Mouse (Mus musculus): ENCODE results near the gene Glipr1l3. TPM values are rescaled to one million over a fixed set of nuclear protein-coding genes. Genes with fewer than 3 reads are reported as not detected.

Gene Glipr1l3
- total and polyA plus RNA-seq, 3 experiments, result not detected

DNA sequence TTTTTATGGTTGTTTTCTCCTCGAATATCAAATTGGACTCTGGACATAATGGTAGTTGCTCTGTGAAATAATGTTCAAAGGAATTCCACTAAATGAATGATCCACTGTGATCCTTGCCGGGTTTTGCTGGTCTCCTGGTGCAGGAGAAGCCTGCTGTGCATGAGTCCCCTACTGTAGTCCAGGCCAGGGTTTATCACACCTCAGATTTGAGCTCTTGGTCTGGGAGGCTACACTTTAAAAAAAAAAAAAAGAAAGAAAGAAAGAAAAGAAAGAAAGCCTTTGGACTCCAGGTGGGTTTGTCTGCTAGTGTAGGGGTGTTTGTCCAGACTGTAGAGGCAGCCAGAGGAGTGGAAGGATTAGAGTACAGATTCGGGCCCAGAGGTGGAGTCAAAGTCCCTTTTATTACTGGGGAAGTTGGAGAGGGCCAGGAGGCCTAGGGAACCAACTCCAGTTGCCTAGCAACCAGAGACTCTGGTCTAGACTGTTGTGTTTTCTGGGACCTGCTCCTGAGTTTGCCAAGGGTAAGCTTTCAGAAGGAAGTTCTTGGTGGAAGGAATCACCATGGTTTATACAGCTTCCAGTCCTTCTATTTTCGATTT is 3.1 kb upstream of the Glipr1l3 start, which contains the start of gene Caps2:
Caps2 (plus strand) TSS at position 454 of the 599 bp plus-strand sequence.
- peak; percentile 41 for DNase-seq (ENCODE audit: extremely low read depth)
- no peaks in the 10 kb centered on the region for H3K9me3 ChIP-seq (replicated peaks; ENCODE audit: low read length)
- H3K4me1 ChIP-seq (ENCODE audit: control insufficient read depth in 1 of 2, insufficient read depth in 2 of 2), result peaks cover 0 to 3% of the 10 kb centered on the region in 2 experiments; a peak in 2 of 4 replicates
- H3K4me3 ChIP-seq (replicated peaks in 1 of 3; ENCODE audit: low read depth in 2 of 3, low read length in 2 of 3, poor library complexity in 1 of 3), result no peak within 1 kb of the TSS
- no peak within 1 kb of the TSS for H3K9ac ChIP-seq (ENCODE audit: insufficient read depth, low read depth)
- H3K79me2 ChIP-seq (replicated peaks; ENCODE audit: control insufficient read depth, extremely low read depth, insufficient read depth, poor library complexity, severe bottlenecking), result no peaks in the 10 kb centered on the region
- in situ Hi-C loops (cut with MboI; ENCODE audit: low pct_ligation_motif_present, low pct_unique_long_range_greater_than_20kb, low sequenced_read_pairs) (no loop called here), dilution Hi-C loops (cut with MboI; ENCODE audit: extremely low pct_ligation_motif_present, extremely low pct_unique_long_range_greater_than_20kb, low sequenced_read_pairs) (no loop called here)
- TF ChIP-seq ZNF384 (IDR thresholded peaks at IDR 0.05; ENCODE audit: low read depth, low read length), result peak; percentile 83
- no peak for TF ChIP-seq RCOR1 (conservative IDR thresholded peaks at IDR 0.05; ENCODE audit: low read depth, low read length)
- no peak within 1 kb of the TSS for H3K27ac ChIP-seq (ENCODE audit: insufficient read depth, low read depth)
- no peaks in the 10 kb centered on the region for H3K36me3 ChIP-seq (replicated peaks in 1 of 2; ENCODE audit: control insufficient read depth in 1 of 2, insufficient read depth in 1 of 2, low read length in 1 of 2)
- no peaks in the 10 kb centered on the region for H3K27me3 ChIP-seq (replicated peaks)
- peak within 1 kb of the TSS; percentile 24; the same call in 1 of the 2 replicates for H3K4me2 ChIP-seq (ENCODE audit: insufficient read depth, low read depth, poor library complexity, severe bottlenecking)

DNA sequence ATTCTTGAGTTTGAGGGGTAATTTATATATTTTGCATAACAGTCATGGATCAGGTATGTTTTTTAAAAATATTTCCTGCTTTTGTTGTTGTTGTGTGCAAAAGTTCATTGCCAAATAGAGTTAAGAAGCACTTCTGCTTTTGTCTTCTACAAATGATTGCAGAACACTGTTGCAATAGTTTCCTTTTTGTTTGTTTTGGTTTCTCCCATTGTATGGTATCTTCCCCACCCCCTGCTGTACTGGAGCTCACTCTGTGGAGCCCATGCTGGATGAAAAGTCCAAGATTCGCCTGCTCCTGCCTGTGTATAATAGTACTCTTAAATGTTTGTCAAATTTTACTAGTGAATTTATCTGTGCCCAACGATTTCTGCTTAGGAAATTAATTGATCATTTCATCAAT is 20.3 kb downstream of the Glipr1l3 start:
- no peaks in the 10 kb centered on the region for H3K36me3 ChIP-seq (replicated peaks in 1 of 2; ENCODE audit: control insufficient read depth in 1 of 2, insufficient read depth in 1 of 2, low read length in 1 of 2)

GRCm38 (mm10) chr10:112138871-112139430 is 21.2 kb downstream of the Glipr1l3 start:
- Histone ChIP-seq H3K27me3 (replicated peaks) (no peaks in the 10 kb centered on the region), H3K4me3 (replicated peaks in 1 of 3; ENCODE audit: low read depth in 2 of 3, low read length in 2 of 3, poor library complexity in 1 of 3) (no peak overlapping the region), H3K9ac (ENCODE audit: insufficient read depth, low read depth) (no peak overlapping the region), H3K27ac (ENCODE audit: insufficient read depth, low read depth) (no peak overlapping the region), H3K4me2 (ENCODE audit: insufficient read depth, low read depth, poor library complexity, severe bottlenecking) (peak overlapping the region; percentile 47), H3K36me3 (replicated peaks in 1 of 2; ENCODE audit: control insufficient read depth in 1 of 2, insufficient read depth in 1 of 2, low read length in 1 of 2) (no peaks in the 10 kb centered on the region), H3K4me1 (ENCODE audit: control insufficient read depth in 1 of 2, insufficient read depth in 2 of 2) (0 out of 4 replicates have a peak, but pooled peaks cover 0 to 2% of the 10 kb centered on the region in 2 experiments), H3K79me2 (replicated peaks; ENCODE audit: control insufficient read depth, extremely low read depth, insufficient read depth, poor library complexity, severe bottlenecking) (no peaks in the 10 kb centered on the region), H3K9me3 (replicated peaks; ENCODE audit: low read length) (no peaks in the 10 kb centered on the region)
- in situ Hi-C loops (cut with MboI; ENCODE audit: low pct_ligation_motif_present, low pct_unique_long_range_greater_than_20kb, low sequenced_read_pairs), result no loop called here
- dilution Hi-C loops (cut with MboI; ENCODE audit: extremely low pct_ligation_motif_present, extremely low pct_unique_long_range_greater_than_20kb, low sequenced_read_pairs), result no loop called here
- TF ChIP-seq KAT2A (IDR thresholded peaks at IDR 0.05; ENCODE audit: insufficient replicate concordance, low read length) (no peak), CHD2 (IDR thresholded peaks at IDR 0.05; ENCODE audit: low read length) (no peak), CHD1 (IDR thresholded peaks at IDR 0.05; ENCODE audit: low read depth, low read length) (no peak), MYC (IDR thresholded peaks at IDR 0.05; ENCODE audit: low read depth, low read length) (no peak), POLR2AphosphoS2 (IDR thresholded peaks at IDR 0.05; ENCODE audit: low read depth, low read length) (no peak), ZNF384 (IDR thresholded peaks at IDR 0.05; ENCODE audit: low read depth, low read length) (no peak)
- no peak for DNase-seq (ENCODE audit: extremely low read depth)

More for the DNA sequence above, 20.3 kb downstream of the Glipr1l3 start:
- no peak for DNase-seq (ENCODE audit: extremely low read depth)
- Histone ChIP-seq H3K79me2 (replicated peaks; ENCODE audit: control insufficient read depth, extremely low read depth, insufficient read depth, poor library complexity, severe bottlenecking) (no peaks in the 10 kb centered on the region), H3K4me2 (ENCODE audit: insufficient read depth, low read depth, poor library complexity, severe bottlenecking) (no peak overlapping the region), H3K4me1 (ENCODE audit: control insufficient read depth in 1 of 2, insufficient read depth in 2 of 2) (0 out of 4 replicates have a peak, but pooled peaks cover 0 to 2% of the 10 kb centered on the region in 2 experiments), H3K27ac (ENCODE audit: insufficient read depth, low read depth) (no peak overlapping the region), H3K9me3 (replicated peaks; ENCODE audit: low read length) (no peaks in the 10 kb centered on the region), H3K4me3 (replicated peaks in 1 of 3; ENCODE audit: low read depth in 2 of 3, low read length in 2 of 3, poor library complexity in 1 of 3) (no peak overlapping the region), H3K27me3 (replicated peaks) (no peaks in the 10 kb centered on the region), H3K9ac (ENCODE audit: insufficient read depth, low read depth) (no peak overlapping the region)
- TF ChIP-seq ZMIZ1 (IDR thresholded peaks at IDR 0.05; ENCODE audit: low read depth, low read length), result no peak
- no peak for TF ChIP-seq CHD2 (IDR thresholded peaks at IDR 0.05; ENCODE audit: low read length)
- in situ Hi-C loops (cut with MboI; ENCODE audit: low pct_ligation_motif_present, low pct_unique_long_range_greater_than_20kb, low sequenced_read_pairs) (no loop called here), dilution Hi-C loops (cut with MboI; ENCODE audit: extremely low pct_ligation_motif_present, extremely low pct_unique_long_range_greater_than_20kb, low sequenced_read_pairs) (no loop called here)

Measured in CH12.LX (cell line).